Mouse (Mus musculus) CD4-positive, CD25-positive, alpha-beta regulatory T cell, adult 4 months (primary cell): Measurements from ENCODE around the gene Clstn2. TPM values are rescaled to one million over a fixed set of nuclear protein-coding genes. Genes with fewer than 3 reads are reported as not detected.

Experiments
- ATAC-seq: one replicate; pipeline ENCODE4 v1.8.0; 2017
- polyA plus RNA-seq, 2 experiments: library from polyadenylated mRNA; unstranded; fragments of 100-300 nt; shearing (Covaris generic); gene quantifications; one replicate each; pipeline ENCODE4 v1.2.1; 2017

Clstn2 gene
- polyA plus RNA-seq, 2 experiments from 2014 or later, result not detected

DNA sequence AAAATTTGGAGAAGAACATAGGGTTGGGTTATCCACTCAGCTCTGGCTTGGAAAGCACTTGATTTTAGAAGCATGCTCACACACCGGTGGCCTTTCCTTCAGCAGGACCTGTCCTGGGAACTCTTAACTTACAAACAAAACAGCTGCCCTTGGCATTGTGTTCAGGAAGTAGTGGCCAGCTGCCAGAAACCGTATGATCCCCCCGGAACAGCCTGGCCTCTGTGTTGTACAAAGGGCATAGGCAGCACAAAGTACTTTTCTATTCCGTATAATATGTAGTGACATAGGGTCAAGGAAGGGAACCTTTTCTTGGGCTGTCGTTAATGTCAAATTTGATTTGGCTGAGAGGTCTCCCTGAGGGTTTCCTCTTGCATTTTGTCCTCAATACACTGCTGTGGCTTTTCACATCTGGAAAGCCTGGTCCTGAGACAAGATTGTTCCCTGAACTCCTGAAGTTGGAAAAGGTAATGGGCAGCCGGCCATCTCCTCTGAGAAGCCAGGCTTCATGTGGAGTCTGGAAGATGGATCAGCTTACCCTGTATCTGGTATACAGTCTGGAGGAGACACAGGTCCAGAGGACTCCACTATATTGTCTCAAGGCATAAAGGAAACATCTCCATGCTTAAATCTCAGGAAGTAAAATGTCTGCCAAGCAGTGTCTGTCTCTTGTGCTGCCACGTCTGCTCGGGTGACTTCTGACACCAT is 494.8 kb downstream of the Clstn2 start:
- ATAC-seq, result no peak

DNA sequence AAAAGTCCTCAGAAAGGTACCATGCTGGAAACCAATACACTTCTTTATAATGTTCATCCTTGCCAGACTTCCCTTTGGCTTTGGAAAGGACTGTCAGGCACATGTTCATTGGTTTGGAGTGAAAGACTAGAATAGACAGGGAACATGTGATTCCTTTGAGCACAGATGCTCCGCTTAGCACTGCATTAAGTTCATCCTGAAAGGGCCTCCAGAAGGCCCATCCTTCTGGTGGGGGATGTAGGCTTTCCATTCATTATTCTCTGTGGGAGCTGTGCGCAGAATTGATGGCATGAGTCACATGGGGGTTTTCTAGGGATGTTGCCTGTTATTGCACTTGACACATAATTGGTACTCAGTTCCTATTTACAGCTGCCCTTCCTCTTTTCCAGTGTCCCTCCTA is 498.8 kb downstream of the Clstn2 start:
- ATAC-seq, result no peak

DNA sequence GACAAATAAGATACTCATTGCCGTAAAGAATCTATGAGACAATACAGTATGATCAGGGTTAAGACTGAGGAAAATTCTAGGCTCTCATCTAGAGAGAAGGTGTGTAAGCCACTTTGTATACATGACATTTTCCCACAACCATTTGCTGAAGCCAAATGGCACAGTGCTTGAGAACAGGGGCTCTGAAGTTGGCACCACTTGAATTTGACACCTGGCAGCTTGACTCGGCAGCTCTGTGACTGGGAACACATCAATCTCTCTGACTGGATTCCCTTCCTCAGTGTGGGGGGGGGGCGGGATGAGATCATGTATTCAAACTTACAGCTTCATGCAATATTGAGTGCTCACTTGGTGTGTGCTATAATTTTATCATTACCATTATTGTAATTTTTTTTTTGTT is 499.7 kb downstream of the Clstn2 start:
- no peak for ATAC-seq

DNA sequence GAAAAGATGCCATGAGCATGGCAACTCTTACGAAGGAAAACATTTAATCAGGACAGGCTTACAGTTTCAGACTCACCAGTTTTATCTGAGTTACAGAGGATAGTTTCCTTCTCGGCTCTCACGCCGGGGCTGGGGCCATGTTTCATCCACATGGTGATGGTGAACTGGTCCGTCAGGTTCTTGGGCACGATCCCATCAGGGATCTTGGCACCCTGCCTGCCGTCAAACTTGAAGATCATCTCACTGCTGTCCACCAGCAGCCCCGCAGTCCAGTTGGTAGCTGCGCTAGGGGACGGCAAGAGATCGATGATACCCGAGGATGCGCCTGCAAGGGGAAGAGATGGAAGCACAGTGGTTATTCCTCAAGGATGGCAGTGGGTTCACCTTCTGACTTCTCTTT is 500.4 kb downstream of the Clstn2 start:
- no peak for ATAC-seq

DNA sequence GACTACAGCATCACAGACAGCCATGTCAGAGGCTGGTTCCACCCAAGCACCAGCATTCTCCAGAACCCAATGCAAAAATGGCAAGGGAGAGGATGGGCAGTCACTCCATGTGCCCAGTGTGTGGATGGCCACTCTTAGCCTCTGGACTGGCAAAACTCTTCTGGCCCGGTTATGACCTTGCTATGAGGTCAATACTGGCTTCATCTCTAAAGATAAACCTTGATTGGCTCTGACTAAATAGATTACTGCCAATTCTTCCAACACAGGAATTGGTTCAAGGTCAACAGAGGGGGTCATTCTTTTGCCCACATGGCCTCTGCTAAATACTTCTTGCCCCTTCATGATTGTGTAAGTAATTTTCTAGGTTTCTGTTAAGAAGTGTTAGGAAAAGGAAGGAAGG is 505.1 kb downstream of the Clstn2 start:
- ATAC-seq, result no peak

DNA sequence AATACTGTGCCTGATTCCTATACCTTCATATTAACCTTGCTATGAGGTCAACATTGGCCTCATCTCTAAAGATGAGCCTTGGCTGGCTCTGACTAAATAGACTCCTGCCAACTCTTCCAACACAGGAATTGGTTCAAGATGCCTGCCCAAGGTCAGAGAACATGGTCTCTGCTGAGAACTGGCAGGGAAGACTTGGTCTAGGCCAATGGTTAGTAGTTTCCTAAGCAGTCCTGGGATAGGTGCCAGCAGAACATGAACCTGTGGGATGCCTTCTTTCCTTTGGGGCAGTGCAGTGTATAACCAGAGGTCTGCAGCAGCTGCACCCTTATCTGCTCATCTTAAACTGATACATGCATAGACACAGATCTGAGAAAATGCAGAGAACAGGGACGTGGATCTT is 505.7 kb downstream of the Clstn2 start:
- ATAC-seq, result no peak

DNA sequence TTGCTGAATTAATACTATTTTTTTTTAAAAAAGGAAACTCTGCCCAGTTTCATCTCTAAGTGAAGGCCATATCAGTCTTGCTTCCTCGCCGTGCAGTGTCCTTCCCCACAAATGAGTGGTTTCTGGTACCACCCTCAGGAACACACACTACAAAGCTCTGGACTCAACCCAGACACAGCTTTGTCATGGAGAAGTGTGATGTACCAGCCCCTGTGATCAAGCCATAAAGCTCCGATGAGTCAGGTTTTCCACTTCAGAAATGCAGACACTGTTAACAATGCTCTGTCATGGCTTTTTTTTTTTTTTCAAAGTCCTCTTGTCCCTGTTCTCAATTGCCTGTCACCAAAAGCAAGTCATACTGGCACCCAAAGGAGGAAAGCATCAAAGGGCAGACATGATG is 507.4 kb downstream of the Clstn2 start:
- ATAC-seq, result no peak

DNA sequence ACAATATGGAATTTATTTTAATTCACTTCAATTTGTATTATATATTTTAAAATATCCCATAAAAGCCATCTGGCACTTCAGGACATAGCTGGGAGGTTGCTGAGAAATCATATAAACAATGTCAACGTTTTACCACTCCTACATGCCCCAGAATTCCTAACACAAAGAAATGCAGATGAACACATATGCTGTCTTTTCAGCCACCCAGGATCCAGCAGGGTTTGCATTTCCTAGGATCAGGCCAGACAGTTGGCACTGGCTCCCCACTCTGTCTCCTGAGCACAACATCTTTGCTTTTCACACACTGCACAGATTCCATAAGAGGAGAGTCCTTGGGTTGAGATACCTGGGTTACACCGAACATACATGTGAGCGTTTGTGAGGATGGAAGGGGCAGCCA is 508.1 kb downstream of the Clstn2 start:
- no peak for ATAC-seq

DNA sequence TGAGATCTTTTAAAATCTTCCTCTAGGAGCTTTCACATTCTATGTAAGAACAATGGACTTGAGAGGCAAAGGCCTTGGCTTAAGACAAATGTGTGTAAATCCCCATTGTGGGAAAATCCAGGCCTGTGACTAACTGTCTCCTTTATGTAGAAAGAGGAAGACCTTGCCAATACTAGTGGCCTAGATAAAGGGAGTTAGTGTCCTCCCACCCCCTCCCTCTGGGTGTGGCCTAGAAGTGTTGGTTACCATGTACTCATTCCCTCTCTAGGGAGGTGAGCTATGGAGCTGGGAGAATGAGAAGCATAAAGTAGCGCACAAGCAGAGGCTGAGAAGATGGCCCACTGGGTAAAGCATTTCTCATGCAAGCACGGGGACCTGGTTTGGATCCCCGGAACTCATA is 512.2 kb downstream of the Clstn2 start:
- no peak for ATAC-seq

DNA sequence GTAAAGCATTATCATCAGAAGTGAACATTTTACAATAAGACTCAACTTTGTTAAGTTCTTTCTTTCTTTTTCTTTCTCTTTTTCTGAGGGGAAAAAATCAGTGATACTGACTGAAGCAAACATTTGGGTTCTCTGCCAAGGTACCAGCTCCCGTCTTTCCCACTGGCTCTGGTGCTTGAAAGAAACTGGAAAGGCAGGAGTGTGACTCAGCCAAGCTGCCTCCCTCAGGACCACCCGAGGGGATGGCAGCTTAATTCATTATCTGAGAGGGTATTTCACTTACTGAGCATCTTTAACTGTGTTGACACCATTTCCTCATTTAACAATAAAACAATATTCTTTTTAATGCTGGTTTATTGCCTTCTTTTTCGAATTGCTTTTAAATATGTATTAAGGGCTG is 516.0 kb downstream of the Clstn2 start:
- no peak for ATAC-seq

DNA sequence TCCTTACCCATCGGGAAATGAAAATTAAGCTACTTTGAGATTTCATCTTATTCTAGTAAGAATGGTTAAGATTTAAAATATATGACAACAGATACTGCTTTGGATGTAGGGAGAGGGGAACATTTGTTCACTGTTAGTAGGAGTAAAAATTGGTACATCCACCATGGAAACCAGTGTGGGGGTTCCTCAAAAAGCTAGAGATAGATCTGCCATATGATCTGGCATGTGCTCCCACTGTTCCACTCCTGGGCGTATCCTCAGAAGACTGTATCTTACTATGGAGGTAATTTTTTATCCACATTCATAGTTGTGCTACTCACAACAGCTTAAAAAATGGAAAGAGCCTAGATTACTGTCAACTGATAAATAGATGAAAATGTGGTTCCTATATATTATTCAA is 518.3 kb downstream of the Clstn2 start:
- no peak for ATAC-seq

DNA sequence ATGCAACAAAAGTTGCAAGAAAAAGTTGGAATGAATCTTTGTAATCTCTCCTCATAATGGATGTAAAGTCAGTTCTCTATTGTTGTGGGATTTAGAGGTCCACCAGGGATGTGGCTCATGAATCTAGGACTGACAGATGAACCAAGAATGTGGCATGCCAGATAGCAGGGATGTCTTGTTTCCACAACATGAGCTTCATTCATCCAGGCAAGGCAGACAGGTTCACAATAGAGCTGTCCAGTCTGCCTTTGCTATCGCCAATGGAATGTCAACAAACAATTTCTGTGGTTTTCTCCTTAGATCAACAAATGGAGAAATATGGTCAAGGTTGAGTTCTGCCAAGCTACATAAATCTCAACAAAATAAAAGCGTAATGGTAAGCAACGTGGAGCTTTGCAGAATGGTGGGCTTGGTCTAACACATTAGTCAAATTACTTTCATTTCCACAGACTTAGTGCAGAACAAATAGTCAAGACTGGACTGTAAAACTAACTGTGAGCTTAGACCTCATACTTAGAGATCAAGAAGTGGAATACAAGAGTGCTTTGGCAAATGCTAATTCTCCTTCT is 520.6 kb downstream of the Clstn2 start:
- ATAC-seq, result no peak

DNA sequence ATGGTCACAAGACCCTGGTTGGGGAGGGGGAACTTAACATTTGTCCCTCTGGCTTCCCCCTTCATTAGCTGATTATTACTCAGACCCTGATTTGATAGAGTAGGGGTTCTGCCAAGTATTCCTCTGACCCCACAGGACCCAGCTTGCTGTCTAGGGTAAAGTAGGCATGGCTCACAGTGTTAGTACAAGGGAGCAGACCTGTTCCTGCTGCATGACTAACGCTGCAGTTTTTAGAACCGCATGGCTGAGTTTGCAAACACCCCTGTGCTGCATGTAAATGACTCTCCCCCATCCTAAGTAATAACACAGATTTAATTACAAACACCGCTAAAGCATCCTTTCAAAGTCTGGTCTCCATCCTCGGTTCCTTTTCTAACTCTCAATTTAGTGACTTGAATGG is 531.6 kb downstream of the Clstn2 start:
- no peak for ATAC-seq

DNA sequence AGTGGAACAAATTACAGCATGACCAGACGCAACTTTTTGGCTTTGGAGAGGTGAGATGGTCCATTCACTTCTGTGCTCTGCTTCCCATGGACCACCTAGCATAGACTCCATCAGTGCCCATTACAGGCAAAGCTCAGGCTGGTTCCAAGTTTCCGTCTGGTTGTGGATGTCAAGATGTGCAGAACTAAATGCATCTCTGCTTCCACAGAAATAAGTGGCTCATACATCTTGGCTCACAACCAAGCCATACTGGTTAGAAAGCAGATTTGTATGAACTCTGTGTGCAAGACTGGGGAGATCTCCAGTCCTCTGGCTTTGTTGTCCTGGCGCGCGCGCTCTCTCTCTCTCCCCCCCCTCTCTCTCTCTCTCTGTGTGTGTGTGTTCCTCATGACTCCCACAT is 537.9 kb downstream of the Clstn2 start:
- no peak for ATAC-seq

DNA sequence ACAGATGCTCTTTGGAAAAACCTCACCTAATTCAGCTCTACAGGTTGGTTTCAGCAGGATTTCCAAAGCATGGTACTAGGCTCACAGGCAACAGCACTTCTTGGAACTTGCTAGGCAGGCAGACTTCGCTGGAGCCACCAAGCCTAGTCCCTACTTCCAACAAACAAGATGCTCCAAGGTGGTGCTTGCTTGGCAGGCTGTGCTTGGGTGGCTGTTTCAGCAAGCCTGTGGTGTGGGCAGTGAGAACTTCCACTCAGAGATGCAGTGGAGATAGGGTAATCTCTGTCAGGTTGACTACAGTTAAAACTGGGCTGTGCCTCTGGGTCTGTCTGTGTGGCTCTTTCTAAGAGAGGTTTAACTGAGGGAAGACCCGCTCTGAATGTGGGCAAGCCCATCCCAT is 541.4 kb downstream of the Clstn2 start:
- no peak for ATAC-seq

DNA sequence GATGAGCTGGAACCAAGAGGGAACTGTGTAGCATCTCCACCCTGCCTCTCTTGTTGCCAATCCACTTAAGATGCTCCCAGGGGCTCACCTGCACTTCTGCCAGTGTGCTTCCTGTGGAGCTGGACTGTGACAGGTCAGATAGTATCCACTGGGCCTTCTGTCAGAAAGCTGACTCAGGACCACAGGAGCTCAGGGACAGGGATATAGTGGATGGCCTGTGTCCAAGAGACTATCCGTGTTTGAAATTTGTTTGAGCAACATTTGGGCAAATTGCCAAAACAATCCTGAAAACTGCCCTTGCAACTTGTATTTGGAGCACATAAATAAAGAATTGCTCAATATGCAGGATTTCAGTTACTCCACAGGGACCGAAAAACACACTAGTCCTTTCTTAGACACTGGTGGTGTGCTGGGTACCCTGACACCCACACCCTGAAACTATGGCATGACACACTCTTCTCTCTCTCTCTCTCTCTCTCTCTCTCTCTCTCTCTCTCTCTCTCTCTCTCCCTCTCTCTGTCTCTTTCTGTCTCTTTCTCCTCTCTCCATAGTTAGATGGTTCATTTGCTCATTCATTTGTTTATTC is 542.3 kb downstream of the Clstn2 start:
- ATAC-seq, result no peak

DNA sequence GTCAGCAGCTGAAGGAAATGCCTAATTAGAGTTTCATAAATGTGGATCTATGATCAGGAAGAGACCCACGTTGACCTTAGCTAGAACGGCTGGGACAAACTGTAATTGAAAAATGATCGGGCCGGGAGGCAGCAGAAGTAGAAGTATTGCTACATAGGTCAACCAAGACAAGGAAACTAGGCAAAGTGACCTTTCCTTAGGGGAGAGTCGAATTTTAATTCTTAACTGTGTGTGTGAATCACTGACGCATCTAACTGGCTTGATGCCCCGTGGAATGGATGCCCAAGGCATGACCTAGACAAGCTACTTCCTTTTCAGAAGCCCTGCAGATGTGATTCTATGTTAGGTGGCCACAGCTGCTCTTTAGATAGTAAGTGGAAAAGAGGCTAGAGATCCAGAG is 546.2 kb downstream of the Clstn2 start:
- ATAC-seq, result no peak

DNA sequence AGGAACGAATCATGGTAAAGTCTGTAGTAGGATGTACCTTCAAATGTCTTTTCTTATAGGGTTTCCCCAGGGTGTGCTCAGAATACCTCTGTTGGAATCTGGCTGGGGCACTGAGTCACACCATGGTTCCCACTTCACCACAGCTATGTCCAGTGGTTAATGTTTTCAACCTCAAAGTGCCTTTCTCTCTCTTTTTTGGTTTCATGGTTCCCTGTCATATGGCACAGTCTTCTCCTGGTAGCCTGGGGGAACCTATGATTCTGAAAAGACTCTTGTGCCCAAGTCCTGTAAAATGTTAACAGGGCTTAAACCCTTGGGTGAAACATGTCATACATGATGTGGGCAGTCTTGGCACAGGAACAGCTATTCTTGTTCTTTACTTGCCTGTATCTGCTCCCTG is 551.8 kb downstream of the Clstn2 start:
- no peak for ATAC-seq

DNA sequence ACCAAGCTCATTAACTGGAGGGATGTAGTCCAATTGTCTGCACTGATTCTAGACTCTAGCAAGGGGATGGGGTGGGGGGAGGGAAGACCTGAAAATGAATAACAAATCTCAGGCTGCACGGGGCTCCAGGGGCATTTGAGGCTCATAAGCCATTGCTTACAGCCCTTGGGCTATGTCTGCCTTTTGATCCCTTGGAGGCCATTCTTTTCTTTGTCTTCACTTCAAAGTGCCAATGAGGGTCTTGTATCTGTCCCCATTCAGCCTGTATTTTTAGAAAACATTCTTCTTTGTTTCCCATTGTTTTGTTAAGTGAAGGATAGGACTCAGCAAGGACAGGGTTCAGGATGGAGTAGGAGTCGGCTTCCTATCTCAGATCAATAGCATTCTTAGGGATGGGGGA is 556.0 kb downstream of the Clstn2 start:
- ATAC-seq, result no peak

DNA sequence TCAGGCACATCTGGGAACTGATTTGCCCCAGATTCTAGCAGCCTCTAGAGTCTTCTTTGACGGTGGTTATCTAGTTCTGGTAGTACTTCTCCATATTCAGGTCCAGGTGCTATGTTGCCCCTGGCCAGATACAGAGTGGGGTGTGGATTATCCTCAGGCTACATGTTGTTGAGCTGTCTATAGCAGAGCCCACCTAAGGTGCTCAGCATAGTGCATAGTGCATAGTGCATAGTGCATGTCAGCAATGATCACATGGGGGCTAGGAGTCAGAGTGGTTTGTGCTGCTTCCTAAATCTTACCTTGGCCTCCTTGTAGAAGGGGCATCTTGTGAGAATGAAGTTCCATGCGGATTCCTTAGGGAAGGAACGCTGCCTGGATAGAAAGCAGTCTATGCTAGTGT is 556.5 kb downstream of the Clstn2 start:
- no peak for ATAC-seq

DNA sequence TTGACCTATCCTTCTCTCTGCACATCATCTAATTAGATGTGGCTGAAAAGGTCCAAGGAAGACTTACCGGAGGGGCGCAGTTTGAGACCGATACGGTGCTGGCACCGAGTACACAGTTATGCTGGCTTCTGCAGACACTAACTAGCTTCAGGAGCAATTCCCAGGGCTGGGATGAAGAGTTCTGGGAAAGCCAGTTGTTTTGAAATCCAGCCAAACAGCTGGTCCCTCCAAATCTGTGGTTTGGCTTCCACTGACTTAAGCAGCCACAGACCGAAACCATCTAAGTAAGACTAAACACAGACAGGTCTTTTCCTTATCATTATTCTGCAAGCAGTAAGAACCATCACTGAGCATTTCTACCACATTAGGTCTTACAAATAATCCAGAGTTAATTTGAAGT is 558.1 kb downstream of the Clstn2 start:
- ATAC-seq, result no peak

DNA sequence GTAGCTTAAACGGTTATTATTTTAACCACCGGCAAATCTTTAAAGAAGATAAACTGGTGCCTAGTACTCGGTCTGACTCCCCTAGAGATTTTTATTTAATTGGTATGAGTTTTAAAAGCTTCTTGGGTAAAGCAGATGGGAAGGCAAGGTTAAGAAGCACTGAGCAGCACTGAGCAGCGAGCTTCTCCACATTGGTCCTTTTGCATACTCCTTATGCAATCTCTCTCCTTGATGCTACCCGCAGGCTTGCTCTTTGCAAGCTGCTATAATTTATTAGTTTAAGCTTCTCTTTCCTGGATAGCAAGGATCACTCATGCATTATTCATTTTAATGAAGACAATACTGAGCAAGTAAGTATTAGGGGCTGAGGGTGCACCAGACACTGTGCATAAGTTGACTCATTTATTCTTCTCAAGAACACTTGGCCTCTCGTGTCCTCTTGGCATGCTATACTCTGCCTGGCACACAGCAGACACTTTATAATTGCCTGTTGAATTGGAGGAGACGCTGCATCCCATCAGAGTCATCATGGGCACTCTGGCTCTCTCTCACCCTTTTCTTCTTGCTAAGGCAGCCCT is 561.9 kb downstream of the Clstn2 start:
- no peak for ATAC-seq

DNA sequence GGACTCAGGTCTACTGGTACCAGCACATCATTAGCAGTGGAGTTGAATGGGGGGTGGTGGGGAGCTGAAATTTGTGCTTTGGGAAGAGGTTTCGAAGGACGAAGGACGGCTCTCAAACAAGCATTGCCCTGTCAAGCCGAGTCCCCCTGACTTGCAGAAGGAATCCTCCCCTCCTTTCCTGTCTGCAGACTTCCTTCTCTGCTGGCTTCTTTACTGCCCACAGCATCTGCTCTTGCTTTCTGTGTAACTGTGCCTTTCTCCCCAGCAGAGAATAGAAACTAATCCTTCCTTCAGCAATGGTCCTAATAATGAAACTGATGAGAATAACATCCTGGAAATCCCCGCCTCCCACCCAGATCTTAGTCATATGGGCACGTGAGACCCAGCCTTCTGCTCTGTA is 572.5 kb downstream of the Clstn2 start:
- ATAC-seq, result no peak

DNA sequence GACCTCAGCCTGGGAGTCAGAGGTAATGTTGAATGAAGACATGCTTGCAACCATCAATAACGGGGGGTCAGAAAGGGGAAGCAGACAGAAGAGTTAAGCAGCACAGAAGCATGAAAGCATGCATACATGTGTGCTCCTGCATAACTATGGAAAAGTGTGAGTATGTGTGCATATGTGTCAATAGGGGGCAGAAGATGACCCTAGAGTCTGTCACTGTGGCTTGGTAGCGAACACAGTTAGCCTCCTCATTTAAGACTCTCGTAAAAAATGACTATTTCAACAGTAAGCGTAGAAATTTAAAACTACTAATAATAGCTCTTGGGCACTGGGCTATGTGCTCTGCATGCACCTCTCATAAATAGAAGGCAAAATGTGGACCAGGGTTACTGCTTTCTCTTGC is 573.2 kb downstream of the Clstn2 start:
- ATAC-seq, result no peak
